Mouse (Mus musculus) layer of hippocampus, adult 18-20 months (tissue): Measurements from ENCODE around the gene Mfap3l. TPM values are rescaled to one million over a fixed set of nuclear protein-coding genes. Genes with fewer than 3 reads are reported as not detected.
"Not testable (repeated sequence)": the region's sequence is repeated elsewhere in the genome, so short reads cannot be mapped to it uniquely, and the experiment has no call there.

Experiments used
- DNase-seq, 2 experiments: peaks; one replicate each; pipeline ENCODE4 v3.0.0; 2022; ENCODE audit warnings: low spot score in 2 of 2
- long read RNA-seq: library from polyadenylated mRNA; stranded (forward); transcript quantifications from one replicate; pipeline ENCODE4 v2.0.0, GENCODE M21; 2021
- total RNA-seq, 2 experiments: library from RNA; stranded (reverse); gene quantifications; 2 replicates each; pipeline ENCODE4 v1.2.3; 2021

Gene Mfap3l
- total RNA-seq: 10 to 100 TPM; 46.6 to 50.4 TPM
- long read RNA-seq, full-length matches to known transcripts: 23 of 32 reads
- long read RNA-seq, partial matches to known transcripts: 2 of 32 reads
- long read RNA-seq, other reads (novel, unspliced or antisense): 7 of 32 reads

GRCm38 (mm10) chr8:60632250-60632932 lies at the start of gene Mfap3l:
Gene Mfap3l, plus strand, starts transcription at chr8:60632827.
- DNase-seq: peak; percentile 92 to 96

- no peak for DNase-seq
Observed at GRCm38 (mm10) chr8:60583369-60583768, 49.3 kb upstream of the Mfap3l start.

DNA sequence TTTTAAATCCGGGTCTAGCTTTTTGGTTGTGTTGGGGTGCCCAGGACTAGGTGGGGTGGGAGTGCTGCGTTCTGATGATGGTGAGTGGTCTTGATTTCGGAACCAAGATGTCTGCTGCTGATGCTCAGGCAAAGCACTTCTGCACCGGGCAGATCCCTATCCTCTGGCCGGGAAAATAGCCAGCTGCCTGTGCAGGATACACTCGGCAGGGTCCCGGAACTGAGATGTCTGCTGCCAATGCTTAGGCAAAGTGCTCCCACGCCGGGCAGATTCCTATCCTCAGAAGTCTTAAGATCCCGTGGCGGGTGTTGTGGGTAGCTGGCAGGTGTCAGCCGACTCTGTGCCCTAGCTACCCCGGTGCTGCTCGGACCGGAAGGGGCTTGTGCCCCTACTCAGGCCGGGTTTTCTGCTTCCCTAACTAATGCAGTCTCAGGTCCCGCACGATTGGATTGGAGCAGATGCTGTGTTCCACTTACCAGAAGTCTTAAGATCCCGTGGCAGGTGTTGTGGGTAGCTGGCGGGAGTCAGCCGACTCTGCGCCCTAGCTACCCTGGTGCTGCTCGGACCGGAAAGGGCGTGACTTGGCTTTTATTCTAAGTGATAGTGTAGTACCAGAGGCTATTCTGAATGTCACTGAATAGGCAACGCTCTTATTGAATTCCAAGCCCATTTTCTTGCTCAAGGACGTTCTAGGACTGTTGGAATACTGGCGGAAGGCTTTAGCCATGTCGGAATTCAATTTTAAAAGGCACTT lies 41.1 kb upstream of the Mfap3l start:
- not testable (repeated sequence) for DNase-seq

- peak; percentile 5 to 60 for DNase-seq
Observed at GRCm38 (mm10) chr8:60594761-60595160, 37.9 kb upstream of the Mfap3l start.

DNA sequence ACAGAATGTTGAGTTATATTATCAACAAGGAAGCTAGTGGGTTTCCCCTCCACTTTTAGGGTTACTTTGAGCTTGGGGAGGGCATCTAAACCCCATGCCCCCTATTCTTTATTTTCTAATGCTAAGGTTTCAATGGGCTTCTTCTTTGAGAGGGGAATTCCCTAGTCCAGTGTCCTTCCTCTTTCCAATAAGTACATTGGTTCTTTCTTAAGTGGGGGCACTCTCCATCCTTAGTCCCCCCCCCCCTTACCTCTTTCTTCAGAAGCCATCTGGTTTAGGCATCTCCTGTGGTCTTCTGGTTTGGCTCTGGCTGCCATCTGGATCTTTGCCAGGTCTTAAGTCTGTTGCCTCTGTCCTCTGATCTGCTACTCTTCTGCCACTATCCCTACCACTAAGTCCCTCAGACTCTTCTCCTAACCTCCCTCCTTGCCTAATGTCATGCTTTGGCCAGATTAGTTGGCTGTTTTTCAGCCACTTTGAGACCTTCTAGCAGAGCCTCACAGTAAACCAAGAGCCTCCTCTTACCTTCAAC lies 21.0 kb upstream of the Mfap3l start:
- no peak for DNase-seq

DNA sequence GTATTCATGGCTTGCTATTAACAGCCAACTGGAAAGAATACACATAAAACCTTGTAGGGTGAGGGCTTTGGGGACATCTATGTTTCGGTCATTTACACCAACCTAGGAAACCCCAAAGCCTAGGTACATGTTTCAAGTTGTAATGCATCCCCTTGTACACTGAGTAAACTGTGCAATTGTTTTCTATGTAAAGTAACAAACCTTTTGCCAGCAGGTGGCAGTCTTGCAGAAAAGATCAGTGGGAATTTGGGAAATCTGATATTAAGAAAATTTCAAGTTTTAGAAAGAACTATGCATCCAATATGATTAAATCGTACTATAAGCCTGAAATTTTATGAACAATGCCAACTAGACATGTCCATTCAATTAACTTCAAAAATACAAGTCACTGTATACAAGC lies 15.7 kb upstream of the Mfap3l start:
- DNase-seq: peak in 1 of 2 experiments; percentile 59

GRCm38 (mm10) chr8:60621561-60621960 lies 11.1 kb upstream of the Mfap3l start:
- DNase-seq: no peak

- no peak for DNase-seq
Observed at GRCm38 (mm10) chr8:60622056-60622455, 10.6 kb upstream of the Mfap3l start.

DNA sequence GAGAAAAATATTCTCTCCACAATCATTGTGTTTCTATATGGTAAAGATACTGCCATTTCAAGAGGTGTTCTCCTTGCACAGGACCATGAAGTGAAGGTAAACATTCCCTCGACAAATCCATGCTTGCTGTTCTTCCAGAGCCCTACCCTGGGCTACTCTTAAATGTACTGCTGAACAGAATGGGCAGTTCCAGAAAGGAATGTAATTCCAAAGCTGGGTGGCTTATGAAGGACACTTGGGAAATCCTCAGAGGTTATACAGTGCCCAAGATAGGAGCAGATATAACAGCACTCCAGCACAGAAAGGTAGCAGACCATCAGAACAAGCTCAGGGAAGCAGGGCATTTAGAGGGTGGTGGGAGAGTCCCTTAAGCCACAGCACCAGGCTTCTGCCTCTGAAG lies 9.2 kb upstream of the Mfap3l start:
- no peak for DNase-seq

DNA sequence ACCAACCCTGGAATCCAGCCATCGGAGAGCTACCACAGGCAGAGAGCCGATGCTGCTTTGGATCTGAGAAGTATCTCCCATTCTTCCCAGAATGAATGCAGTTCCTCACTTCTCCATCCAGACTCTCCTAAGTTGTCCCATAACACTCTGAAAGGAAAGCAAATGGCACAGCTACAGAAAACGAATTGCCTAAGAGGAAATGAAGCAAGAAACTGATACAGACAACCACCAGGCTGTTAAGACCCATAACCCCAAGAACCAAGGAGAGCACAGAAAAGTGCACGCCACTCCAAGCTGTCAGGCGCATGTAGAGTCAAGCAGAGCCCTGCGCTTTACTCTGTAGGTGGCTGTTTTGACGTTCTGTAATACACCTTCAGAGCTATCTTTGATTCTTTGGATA lies 7.9 kb upstream of the Mfap3l start:
- no peak for DNase-seq

DNA sequence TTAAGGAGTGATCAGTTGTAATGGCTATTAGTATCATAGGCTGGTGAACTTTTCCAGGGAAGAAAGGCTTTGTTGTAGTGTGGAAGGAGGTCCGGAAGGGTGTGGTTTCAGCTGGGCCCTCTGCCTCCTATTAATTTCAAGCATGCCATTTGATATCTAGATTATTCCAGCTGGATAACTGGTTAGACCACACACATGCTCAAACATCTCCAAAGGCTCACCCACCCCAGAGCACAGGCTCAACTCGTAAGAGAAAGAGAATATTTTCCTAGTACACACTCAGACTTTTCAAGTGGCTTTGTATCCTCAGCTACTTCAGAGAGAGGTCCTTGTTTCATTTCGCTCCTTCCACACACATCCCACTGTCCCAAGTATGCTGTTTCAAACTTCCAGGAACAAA lies 4.7 kb upstream of the Mfap3l start:
- DNase-seq: no peak

- no peak for DNase-seq
Observed at GRCm38 (mm10) chr8:60629059-60629458, 3.6 kb upstream of the Mfap3l start.

DNA sequence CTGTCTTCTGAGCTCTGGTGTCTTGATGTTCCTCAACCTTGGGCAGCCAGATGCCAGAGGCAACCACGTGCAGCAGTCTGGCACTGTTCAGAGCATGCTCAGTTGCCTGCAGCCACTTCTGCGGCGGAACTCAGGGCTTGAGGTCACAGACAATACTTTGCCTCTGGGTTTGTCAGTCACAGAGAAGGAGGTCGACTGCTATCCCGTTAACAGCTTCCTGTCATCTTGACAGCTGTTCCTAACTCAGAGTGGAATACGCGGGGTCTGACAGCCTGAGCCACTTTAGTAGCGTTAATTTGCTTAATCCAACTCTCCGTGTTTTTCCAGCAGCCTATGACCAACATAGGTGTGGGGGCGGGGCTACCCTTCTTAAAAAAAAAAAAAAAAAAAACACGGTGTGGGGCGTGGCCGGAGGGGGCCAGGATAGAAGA lies 1.1 kb upstream of the Mfap3l start:
- DNase-seq: peak; percentile 67 to 89

- peak; percentile 15 to 43 for DNase-seq
Observed at GRCm38 (mm10) chr8:60632933-60633655, 467 bp downstream of the Mfap3l start.

DNA sequence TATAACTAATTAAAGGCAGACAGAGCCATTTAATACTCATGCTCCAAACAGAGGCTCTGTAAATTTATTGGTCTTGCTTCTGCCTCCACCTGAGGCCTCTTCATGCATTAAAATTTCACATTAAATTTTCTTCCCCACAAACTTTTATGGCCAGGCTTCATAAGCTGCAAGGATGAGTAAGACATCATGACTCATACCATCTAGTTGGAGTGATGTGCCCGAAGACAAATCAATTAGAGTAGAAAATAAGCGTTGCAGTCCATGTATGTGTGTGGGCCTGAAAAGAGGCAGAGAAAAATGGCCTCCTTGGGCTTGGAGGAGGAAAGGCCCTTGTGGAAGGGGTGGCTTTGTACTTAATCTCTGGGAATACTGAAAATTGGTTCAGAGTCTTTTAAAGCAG lies 2.3 kb downstream of the Mfap3l start:
- no peak for DNase-seq

- DNase-seq: no peak
Observed at GRCm38 (mm10) chr8:60635846-60636245, 3.2 kb downstream of the Mfap3l start.

GRCm38 (mm10) chr8:60640046-60640445 lies 7.4 kb downstream of the Mfap3l start:
- DNase-seq: peak; percentile 28 to 35

GRCm38 (mm10) chr8:60643416-60644020 lies 10.9 kb downstream of the Mfap3l start:
- DNase-seq: no peak

- DNase-seq: no peak
Observed at GRCm38 (mm10) chr8:60645164-60645563, 12.5 kb downstream of the Mfap3l start.

- DNase-seq: no peak
Observed at GRCm38 (mm10) chr8:60645911-60646310, 13.3 kb downstream of the Mfap3l start.

GRCm38 (mm10) chr8:60647291-60647690 lies 14.7 kb downstream of the Mfap3l start:
- DNase-seq: no peak
